Mouse (Mus musculus) urinary bladder, postnatal 25 days (tissue): ENCODE data around the gene Arhgdib.

Source experiments
- DNase-seq: peaks from one replicate; pipeline ENCODE4 v3.0.0; 2022; ENCODE audit warnings: low spot score

Arhgdib gene

DNA sequence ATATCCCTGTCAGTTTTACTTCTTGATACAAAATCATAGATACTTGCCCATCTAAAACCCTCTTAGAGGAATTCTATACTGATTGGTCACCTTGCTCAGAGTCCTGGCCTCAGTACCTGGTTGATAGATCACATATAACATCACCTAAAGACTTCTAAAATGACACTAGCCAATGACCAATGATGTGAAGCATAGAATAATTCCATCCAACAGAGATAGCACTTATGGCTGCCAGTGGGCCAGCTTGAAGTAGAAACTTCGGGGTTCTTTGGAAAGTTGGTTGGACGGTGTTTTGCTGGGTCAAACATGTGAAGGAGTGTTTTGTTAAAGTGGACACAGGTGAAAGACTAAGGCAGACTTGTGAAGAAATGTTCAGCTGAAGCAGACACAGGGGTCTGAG, 8.5 kb upstream of the Arhgdib start:
- no peak for DNase-seq

DNA sequence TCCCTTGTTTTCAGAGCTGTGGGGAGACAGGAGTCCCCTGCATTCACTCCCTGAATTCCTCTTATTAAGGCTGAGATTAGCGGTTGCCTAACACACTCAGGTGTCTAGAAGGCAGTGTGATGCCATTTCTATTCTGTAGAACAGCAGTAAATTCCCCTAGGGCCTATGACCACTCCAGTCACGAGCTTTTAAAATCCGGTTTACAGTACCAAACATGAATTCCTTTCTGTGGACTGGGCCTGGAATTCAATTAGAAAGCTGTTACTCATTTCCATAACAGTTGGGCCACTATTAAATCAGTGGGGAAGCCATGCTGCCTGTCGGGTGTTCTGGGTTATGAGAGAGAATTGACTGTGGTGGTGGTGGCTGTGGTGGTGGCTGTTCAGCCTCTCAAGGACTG, 6.0 kb upstream of the Arhgdib start:
- DNase-seq = no peak

DNA sequence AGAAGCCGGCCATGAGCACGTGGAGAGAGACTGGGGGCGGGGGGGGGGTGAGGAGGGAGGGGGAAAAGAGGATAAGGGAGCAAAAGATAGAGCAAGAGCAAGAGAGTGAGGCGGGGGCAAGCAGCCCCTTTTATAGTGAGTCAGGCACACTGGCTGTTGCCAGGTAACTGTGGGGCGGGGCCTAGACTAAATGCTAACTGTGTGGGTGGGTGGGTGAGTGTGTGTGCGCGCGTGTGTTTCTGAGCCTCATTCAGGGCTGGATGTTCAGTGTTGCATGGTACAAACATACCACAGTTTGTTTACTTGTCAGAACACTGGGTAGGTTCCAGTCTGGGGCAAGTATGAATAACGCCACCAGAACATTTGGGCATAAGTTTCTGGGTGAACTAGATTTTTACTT, 5.2 kb upstream of the Arhgdib start:
- DNase-seq = no peak

DNA sequence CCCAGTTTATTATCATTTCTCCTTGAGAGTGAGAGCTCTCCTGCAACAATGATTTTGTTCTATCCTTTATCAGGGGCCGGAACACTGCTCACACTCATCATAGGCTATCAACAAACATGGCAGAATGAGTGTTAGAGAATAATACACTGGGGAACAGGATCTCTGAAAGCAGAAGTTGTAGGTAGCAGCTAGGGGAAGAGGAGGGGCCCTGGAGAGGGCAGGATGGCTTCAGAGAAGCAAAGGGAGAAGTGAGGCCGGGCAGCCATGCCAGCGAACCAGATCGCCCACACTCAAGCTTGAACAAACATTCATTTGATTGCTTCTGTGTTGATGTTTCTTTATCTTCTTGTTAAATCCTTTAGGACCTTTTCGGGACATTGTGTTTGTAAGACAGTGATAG, 4.5 kb upstream of the Arhgdib start:
- no peak for DNase-seq

DNA sequence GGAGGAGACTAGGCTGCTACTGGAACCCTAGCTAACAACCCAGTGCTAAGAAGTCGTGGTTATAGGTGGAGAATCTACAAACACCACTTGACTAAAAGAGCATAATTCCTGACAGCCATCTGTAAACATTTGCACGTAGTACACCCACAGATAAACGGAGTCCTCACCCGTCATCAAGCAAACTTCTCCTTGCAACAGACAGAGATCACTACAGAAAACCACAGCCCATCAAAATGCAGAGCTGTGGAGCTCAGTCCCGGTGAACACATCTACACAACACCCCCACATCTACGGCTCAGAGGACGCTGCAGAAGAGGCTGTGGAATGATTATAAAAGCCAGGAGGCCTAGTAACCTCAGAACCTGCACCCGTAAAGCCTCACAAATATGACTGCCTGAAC, 2.8 kb upstream of the Arhgdib start:
- no peak for DNase-seq

DNA sequence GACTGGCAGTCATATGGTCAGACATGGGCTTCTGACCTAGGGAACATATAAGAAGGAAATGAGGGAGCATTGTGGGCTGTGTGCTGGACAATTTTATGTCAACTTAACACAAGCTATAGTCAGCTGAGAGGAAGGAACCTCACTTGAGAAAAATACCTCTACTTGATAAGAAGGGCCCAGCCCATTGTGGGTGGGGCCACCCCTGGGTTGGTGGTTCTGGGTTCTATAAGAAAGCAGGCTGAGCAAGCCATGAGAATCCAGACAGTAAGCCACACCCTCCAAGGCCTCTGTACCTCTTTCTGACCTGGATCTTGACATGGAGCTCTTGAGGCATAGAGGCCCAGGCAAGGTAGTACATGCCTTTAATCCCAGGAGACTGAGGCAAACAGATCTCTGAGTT, 1.7 kb upstream of the Arhgdib start:
- no peak for DNase-seq

DNA sequence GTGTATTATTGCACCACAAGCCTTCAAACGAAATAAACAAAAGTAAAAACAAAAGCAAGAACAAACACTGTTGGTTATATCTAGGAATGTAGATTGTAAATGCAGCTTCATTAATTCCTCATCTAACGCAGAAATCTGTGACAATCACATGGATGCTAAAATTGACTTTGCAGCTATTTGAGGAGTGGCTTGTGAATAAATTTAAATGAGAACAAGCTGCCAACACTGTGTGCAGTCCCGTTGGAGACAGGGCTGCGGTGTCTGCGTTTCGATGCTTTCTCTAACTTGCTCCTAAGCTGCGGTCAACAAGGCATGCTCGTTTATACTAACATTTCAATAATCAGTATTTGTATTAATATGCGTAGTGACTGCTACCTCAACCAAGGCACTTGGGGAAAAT, 581 bp upstream of the Arhgdib start:
- DNase-seq = no peak

DNA sequence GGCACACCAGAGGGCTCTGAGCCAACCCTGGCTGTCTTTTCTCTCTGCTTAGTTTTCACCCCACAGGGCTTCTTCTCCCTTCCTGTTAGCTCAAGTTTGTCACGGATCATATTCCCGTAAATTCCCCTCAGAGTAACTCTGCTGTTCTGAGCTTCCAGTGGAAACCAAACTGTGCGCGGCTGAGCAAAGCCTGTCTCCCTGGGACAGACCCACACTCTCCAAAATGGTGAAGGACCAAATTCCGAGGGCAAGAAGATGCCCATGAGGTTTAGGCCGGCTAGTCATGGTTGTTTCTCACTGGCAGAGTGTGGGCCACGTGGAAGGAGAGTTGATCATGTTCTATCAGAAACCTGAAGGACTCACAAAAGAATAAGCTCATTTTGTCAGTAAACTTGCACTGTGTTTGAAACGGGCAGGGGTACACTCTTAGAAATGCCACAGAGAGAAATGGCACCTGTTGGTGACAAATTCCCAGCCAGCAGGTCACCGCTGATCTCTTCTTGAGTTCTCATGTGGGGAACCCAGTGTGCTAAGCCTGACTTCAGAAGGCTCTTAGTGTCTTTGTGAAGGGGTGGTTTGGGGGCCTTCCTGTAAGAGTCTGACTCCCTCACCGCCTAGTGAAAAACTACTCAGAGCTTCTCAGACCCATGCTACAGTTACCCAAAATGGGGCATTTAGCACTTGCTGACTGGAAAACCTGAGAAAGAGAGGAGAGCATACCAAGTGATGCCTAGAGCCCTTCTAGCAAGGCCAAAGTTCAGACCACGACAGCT, 1.3 kb downstream of the Arhgdib start:
- no peak for DNase-seq

DNA sequence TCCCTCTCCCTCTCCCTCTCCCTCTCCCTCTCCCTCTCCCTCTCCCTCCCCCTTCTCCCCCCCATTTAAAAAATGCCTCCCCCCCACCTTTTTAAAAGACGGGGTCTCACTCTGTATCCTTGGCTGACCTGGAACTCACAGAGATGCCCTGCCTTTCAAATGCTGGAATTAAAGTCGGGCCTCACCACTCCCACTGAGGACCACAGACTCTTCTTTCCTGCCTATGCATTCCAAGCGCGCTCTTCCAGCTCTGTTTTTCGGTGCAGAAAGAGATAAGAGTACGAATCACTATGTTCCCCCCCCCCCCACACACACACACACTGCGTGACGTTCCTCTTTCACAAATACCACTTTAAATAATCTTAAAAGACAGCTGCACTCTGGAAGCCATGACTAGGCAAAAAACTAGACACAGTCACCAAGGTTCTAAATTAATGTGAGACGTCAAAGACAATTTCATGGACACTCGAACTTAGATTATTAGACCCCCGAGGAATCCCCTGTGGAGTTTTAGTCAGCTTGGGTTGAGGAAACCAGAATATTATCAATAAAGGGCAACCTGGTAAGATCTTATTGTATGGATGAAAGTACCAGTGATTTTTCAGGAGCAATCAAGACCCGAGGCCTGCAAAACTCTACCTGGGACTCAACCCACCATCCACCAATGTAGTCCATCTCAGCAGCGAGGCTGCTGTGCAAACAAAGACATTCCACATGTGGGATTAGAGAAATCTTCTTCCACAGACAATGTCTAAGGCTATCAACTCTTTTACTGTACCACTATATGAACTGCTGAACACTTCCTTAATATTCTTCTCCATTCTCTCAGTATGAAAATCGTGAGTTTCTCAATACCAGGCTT, 2.1 kb downstream of the Arhgdib start:
- DNase-seq = no peak

DNA sequence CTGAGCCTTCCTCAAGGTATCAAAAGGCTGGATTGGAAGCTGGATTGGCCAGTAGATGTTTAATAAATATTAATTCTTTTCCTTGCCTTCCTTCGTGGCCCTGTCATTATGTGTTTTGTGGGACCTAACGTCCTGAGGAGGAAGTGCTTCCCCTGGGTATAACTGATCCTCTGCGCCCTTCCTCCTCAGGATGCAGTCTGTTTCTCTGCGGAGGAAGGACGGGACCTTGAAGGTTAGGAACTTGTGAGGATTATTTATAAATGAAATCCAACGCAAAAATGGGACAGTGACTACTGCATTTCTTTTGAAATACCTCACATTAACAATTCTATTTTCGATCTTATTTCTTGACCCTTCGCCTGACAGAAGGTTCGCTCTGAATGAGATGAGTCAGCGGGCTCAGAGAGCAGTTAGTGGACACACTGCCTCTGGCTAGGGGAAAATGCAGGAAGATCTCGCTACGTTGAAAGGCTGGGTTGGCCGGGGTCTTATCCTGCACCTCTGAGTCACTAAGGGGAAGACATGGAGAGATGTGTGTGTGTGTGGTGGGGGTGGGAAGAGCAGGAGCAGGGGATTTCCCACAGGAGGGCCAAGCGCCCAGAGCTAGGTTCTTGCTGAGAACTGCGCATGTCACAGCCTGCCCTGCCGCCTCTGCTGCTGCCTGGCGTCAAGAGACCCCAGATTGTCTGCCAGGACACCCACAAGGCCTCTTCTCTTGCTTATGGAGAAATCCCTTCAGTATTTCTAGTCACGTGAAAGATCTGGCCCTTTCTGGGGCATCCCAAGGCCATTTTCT, 3.2 kb downstream of the Arhgdib start:
- no peak for DNase-seq

DNA sequence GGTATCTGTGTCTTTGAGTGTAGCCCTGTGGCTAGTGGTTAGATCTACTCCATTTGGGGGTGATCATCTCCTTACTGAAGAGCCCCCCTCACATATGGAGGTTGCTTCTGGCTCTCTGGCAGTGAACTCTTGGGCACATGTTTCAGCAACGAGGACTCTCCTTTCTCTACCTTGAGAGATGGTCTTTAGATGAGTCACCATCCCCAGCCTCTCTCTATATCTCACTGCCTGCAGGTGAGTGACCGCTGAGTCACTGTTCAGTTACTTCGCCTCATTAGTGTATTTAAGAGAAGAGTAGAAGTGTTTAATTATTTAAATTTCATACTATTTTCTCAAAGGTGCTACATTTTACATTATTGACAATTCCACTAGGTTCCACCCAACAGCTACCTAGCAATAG, 4.6 kb downstream of the Arhgdib start:
- no peak for DNase-seq

DNA sequence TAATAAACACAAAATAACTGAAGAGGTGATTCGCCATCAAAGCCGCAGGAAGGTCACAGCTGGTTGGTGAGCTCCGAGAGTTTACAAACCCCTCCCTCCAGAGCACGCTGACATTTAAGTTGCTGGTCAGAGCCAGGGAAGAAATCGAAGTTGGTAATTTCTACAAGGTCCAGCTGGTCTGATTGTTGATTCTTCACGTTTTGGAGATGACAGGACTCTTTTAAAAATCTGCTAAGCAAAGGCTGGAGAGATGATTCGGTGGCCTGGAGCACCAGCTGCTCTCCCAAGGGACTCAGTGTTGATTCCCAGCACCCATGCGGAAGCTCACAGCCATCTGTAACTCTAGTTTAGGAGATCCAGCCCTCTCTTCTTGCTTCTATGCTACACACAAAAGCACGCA, 5.3 kb downstream of the Arhgdib start:
- DNase-seq = no peak

DNA sequence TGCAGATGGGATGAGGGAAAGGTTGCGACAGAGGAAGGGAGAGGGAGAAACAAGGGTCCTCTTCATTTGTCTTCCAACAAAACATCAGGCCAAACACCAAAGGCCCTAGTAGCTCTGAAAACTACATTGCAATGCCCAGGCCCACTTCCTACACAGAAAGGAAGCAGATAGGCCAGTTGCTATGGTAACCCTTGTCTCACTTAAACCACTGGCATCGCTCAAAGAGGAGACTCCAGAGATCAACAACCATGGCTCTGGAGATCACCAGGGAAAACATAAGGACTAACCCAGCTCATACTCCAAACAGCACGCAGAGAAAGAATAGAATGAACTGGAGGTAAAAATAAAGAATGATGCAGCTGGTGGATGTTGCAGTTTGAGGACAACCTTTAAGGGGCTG, 6.5 kb downstream of the Arhgdib start:
- no peak for DNase-seq

DNA sequence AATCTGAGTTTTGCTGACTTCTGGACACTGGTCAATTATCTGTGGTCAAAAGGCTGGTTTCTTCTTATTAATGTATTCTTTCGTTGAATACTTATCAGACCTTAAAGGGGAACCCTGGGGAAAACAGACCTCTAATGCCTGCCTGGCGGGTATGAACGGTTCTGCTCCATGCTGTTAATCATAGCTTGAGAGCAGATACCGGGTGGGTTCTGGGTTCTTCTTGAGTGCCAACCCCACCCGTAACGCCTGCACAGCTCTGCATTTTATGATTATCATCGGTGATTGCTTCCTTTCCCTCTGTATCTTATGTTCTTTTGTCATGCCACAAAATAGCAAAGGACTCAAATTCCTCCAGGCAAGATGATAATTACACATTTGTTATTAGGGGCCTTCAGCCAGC, 7.6 kb downstream of the Arhgdib start:
- no peak for DNase-seq

DNA sequence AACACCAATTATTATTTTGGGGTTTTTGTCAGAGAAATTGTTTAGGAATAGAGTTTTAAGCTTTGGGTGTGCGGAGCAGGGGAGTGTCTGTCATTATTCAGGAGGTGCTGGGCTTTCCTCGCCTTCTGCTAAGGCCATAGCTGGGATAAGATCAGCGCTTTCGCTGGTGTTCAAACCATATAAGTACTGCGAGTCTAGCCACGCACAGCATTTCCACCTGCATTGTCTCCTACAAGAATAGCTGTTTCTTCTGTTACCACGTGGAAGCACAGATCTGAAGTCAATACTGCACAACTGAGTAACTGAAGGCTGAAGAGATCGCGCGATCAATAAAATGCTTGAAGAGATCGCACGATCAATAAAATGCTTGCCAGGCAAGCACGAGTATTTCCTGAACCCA, 10.5 kb downstream of the Arhgdib start:
- no peak for DNase-seq

DNA sequence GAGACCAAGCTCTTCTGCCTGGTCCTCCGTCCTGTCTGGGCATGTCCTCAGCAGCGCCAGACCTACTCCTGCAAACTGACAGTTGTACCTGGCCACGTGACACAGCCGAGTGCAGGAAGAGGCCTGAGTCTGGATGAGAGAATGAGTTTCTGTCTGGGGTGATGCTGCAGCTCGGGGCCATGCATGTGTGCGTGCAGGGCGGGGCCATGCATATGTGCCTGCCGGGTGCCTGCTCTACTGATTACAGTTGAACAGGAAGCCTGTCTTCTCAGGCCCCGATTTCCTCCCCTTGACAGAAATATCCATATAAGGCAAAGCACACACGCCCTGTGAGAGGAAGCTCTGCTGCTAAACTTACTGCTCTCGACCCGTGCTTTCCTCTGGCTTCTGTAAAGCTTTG, 11.0 kb downstream of the Arhgdib start:
- no peak for DNase-seq

DNA sequence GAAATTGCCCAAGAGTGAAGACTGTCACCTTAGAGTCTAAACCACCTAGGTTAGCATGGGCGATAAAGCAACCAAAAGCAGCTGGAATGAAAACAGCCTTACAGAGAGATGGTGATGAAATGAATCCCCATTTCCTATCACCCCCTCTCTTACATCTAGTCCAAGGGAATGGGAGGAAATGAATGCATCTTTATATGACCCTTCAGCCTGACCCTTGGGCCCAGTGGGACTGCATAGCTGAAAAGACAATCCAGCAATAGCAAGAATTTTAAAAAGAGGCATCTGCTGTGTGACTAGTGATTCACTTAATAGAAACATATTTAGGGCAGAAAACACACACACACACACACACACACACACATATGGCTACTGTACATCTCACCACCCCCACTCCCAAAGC, 14.1 kb downstream of the Arhgdib start:
- no peak for DNase-seq

DNA sequence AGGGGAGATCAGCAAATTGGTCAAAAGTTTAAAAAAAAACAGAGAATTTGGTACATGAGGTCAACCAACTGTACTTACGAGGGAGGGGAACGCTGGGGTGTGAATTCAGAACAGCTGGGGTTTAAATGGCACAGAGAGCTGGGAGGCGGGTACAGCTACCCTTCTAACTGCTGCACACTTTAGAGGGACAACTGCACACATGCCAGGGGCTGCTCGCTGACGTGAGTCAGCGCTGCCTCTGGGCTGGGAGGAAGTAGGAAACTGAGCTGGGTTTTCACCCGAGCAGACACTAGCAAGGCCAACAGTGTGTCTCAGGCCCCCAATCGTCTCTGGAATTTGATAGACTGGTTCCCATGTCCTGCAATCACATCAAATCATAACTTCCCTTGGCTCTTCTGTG, 16.6 kb downstream of the Arhgdib start:
- DNase-seq = no peak

DNA sequence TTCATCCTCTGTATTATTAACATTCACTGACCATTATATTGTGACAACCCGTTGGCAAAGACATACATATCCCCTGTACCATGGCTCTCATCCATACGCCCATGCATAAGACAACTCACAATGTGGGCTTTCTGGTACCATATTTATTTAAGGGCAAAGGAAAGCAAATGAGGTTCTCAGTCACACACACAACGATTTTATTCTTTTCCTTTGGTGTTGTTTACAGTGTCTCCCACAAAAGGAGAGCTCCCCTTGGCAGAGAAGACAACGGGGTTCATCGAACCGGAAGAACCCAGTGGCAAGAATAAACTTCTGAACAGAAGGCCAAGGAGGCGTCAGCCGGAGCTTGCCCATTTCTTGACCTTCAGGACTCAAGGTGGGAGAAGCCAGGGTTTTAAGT, 18.2 kb downstream of the Arhgdib start, which contains the start of gene Pde6h:
Pde6h (plus strand) TSS at position 301 of the 400 bp plus-strand sequence.
- DNase-seq = no peak

DNA sequence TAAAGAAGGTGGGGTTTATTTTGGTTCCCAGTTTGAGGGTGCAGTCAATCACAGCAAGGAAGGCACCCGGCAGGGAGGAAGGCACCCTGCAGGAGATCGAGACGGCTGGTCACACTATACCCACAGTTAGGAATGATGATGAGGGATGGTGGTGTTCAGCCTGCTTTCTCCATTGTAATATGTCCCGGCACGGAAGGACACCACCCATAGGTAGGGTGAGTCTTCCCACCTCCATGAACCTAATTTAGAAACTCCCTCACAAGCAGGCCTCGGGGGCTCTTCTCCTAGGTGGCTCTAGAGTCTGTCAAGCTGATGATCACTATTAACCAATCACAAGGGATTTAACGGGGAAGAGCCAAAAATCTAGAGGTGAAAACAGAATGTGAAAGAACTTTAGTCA, 18.8 kb downstream of the Arhgdib start:
- no peak for DNase-seq

DNA sequence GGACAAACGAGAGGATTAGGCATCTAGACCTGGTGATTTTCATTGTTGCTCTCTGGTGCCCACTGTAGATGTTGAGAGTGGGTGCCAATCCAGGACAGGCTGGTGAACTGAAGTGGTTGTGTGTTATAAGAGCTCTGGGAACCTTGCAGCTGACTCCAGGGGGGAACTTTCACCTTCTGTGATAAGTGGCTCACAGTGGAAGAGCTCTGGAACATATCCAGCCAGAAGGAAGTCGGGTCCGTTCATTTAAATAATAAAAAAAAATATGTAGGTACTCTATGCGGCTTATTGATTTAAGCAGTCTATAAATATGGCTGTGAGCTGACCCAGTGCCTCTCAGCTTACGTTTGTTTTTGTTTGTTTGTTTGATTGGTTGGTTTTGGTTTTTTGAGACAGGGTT, 19.6 kb downstream of the Arhgdib start, which contains the start of gene Erp27:
Erp27 (minus strand) TSS at position 101 of the 400 bp plus-strand sequence.
- DNase-seq = no peak

DNA sequence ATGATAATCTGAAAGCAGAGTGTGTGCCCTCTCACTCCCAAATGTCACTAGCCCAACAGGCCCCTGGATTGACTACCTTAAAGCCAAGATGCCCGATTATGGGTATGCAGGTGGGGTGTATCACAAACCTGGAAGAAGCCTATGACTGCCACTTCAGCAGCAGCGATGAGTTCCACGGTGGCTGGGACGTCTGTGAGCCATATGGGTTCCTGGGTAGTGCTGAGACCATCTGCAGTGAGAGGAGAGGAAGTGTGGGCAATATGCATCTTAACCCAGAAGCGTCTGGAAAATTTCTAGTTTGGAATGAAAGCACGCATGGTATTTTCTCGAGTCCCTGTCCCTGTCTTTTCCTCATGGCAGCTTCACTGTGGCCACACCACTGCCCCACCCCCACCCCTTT, 20.1 kb downstream of the Arhgdib start:
- DNase-seq = no peak
